Mouse (Mus musculus): ENCODE measurements around the gene Ly6g6f.
"Not testable (repeated sequence)": the region's sequence is repeated elsewhere in the genome, so short reads cannot be mapped to it uniquely, and the experiment has no call there.

Gene Ly6g6f

GRCm38 (mm10) chr17:35085208-35085865 lies at the start of gene Ly6g6f:
Gene Ly6g6f, minus strand, starts transcription at chr17:35085610.
- no peak for DNase-seq (ENCODE audit: extremely low read depth, low read depth)

GRCm38 (mm10) chr17:35134801-35135590 lies 49.6 kb upstream of the Ly6g6f start, which contains the start of gene Bag6:
Gene Bag6, plus strand, starts transcription at chr17:35135178.
- DNase-seq (ENCODE audit: extremely low read depth, low read depth), result peak; percentile 67

- DNase-seq (ENCODE audit: extremely low read depth, low read depth), result no peak
These were observed 48.1 kb upstream of the Ly6g6f start for GRCm38 (mm10) chr17:35133517-35133916.

GRCm38 (mm10) chr17:35132174-35132560 lies 46.8 kb upstream of the Ly6g6f start:
- no peak for DNase-seq (ENCODE audit: extremely low read depth, low read depth)

- DNase-seq (ENCODE audit: extremely low read depth, low read depth), result no peak
These were observed 46.2 kb upstream of the Ly6g6f start, which contains the start of gene Apom for GRCm38 (mm10) chr17:35131500-35132173. Gene Apom, minus strand, starts transcription at chr17:35132050.

- no peak for DNase-seq (ENCODE audit: extremely low read depth, low read depth)
These were observed 45.6 kb upstream of the Ly6g6f start for GRCm38 (mm10) chr17:35131038-35131437.

- DNase-seq (ENCODE audit: extremely low read depth, low read depth), result no peak
These were observed 43.6 kb upstream of the Ly6g6f start for GRCm38 (mm10) chr17:35128996-35129395.

- no peak for DNase-seq (ENCODE audit: extremely low read depth, low read depth)
These were observed 41.6 kb upstream of the Ly6g6f start for GRCm38 (mm10) chr17:35127017-35127416.

- DNase-seq (ENCODE audit: extremely low read depth, low read depth), result no peak
These were observed 40.8 kb upstream of the Ly6g6f start, which contains the start of gene D17H6S53E for GRCm38 (mm10) chr17:35126206-35126611. Gene D17H6S53E, plus strand, starts transcription at chr17:35126373.

- no peak for DNase-seq (ENCODE audit: extremely low read depth, low read depth)
These were observed 40.2 kb upstream of the Ly6g6f start for GRCm38 (mm10) chr17:35125578-35125977.

- DNase-seq (ENCODE audit: extremely low read depth, low read depth), result no peak
These were observed 39.7 kb upstream of the Ly6g6f start for GRCm38 (mm10) chr17:35125081-35125480.

GRCm38 (mm10) chr17:35124261-35124896 lies 39.0 kb upstream of the Ly6g6f start:
- not testable (repeated sequence) for DNase-seq (ENCODE audit: extremely low read depth, low read depth)

- DNase-seq (ENCODE audit: extremely low read depth, low read depth), result not testable (repeated sequence)
These were observed 37.9 kb upstream of the Ly6g6f start for GRCm38 (mm10) chr17:35123287-35123686.

GRCm38 (mm10) chr17:35121871-35122303 lies 36.5 kb upstream of the Ly6g6f start, which contains the start of gene Csnk2b:
Gene Csnk2b, minus strand, starts transcription at chr17:35122053.
- DNase-seq (ENCODE audit: extremely low read depth, low read depth), result peak; percentile 25

GRCm38 (mm10) chr17:35121143-35121799 lies 35.9 kb upstream of the Ly6g6f start, which contains the start of gene Gpank1:
Gene Gpank1, plus strand, starts transcription at chr17:35121455.
- peak; percentile 87 for DNase-seq (ENCODE audit: extremely low read depth, low read depth)

- DNase-seq (ENCODE audit: extremely low read depth, low read depth), result no peak
These were observed 35.3 kb upstream of the Ly6g6f start for GRCm38 (mm10) chr17:35120745-35121142.

GRCm38 (mm10) chr17:35115046-35116019 lies 29.9 kb upstream of the Ly6g6f start, which contains the start of gene Ly6g5b:
Gene Ly6g5b, minus strand, starts transcription at chr17:35115428.
- peak; percentile 17 for DNase-seq (ENCODE audit: extremely low read depth, low read depth)

GRCm38 (mm10) chr17:35111774-35112173 lies 26.4 kb upstream of the Ly6g6f start:
- no peak for DNase-seq (ENCODE audit: extremely low read depth, low read depth)

- DNase-seq (ENCODE audit: extremely low read depth, low read depth), result no peak
These were observed 22.7 kb upstream of the Ly6g6f start, which contains the start of gene Ly6g5c for GRCm38 (mm10) chr17:35108097-35108496. Gene Ly6g5c, plus strand, starts transcription at chr17:35108279.
